Mouse (Mus musculus): ENCODE data around the gene Myh2. TPM values are rescaled to one million over a fixed set of nuclear protein-coding genes. Genes with fewer than 3 reads are reported as not detected.

Gene Myh2
- polyA plus RNA-seq, 1 experiment = 6.8 TPM

GRCm38 (mm10) chr11:67163701-67164100, 7.1 kb upstream of the Myh2 start:
- Histone ChIP-seq H3K4me3 (replicated peaks; ENCODE audit: control insufficient read depth, low read depth, low read length) (no peak overlapping the region), H3K4me1 (ENCODE audit: control insufficient read depth, insufficient read depth, low read length) (no peaks in the 10 kb centered on the region), H3K27ac (ENCODE audit: control insufficient read depth, insufficient read depth, low read depth, low read length, poor library complexity) (no peak overlapping the region)
- 72% methylated on average over 4 of the region's 4 CpGs for WGBS
- TF ChIP-seq POLR2A (IDR thresholded peaks at IDR 0.05; ENCODE audit: borderline replicate concordance, control insufficient read depth, low read depth, low read length) = no peak
- TF ChIP-seq CTCF (IDR thresholded peaks at IDR 0.05; ENCODE audit: control insufficient read depth, insufficient read depth, low read length) = no peak

- 53% methylated on average over 5 of the region's 5 CpGs for WGBS
- H3K4me1 ChIP-seq (ENCODE audit: control insufficient read depth, insufficient read depth, low read length) = no peaks in the 10 kb centered on the region
- no peak for TF ChIP-seq POLR2A (IDR thresholded peaks at IDR 0.05; ENCODE audit: borderline replicate concordance, control insufficient read depth, low read depth, low read length)
- no peak for TF ChIP-seq CTCF (IDR thresholded peaks at IDR 0.05; ENCODE audit: control insufficient read depth, insufficient read depth, low read length)
- H3K4me3 ChIP-seq (replicated peaks; ENCODE audit: control insufficient read depth, low read depth, low read length) = no peak overlapping the region
- H3K27ac ChIP-seq (ENCODE audit: control insufficient read depth, insufficient read depth, low read depth, low read length, poor library complexity) = no peak overlapping the region
These were observed 6.0 kb upstream of the Myh2 start for GRCm38 (mm10) chr11:67164851-67165250.

- no peak overlapping the region for H3K27ac ChIP-seq (ENCODE audit: control insufficient read depth, insufficient read depth, low read depth, low read length, poor library complexity)
- H3K4me3 ChIP-seq (replicated peaks; ENCODE audit: control insufficient read depth, low read depth, low read length) = no peak overlapping the region
- WGBS = 56% methylated on average over 5 of the region's 5 CpGs
- no peaks in the 10 kb centered on the region for H3K4me1 ChIP-seq (ENCODE audit: control insufficient read depth, insufficient read depth, low read length)
- no peak for TF ChIP-seq POLR2A (IDR thresholded peaks at IDR 0.05; ENCODE audit: borderline replicate concordance, control insufficient read depth, low read depth, low read length)
- TF ChIP-seq CTCF (IDR thresholded peaks at IDR 0.05; ENCODE audit: control insufficient read depth, insufficient read depth, low read length) = no peak
These were observed 1.5 kb upstream of the Myh2 start for GRCm38 (mm10) chr11:67169301-67169700.

GRCm38 (mm10) chr11:67172439-67172838, 1.6 kb downstream of the Myh2 start:
- no peaks in the 10 kb centered on the region for H3K4me1 ChIP-seq (ENCODE audit: control insufficient read depth, insufficient read depth, low read length)
- H3K4me3 ChIP-seq (replicated peaks; ENCODE audit: control insufficient read depth, low read depth, low read length) = no peak overlapping the region
- no peak overlapping the region for H3K27ac ChIP-seq (ENCODE audit: control insufficient read depth, insufficient read depth, low read depth, low read length, poor library complexity)
- WGBS = 69% methylated on average over 2 of the region's 2 CpGs
- TF ChIP-seq POLR2A (IDR thresholded peaks at IDR 0.05; ENCODE audit: borderline replicate concordance, control insufficient read depth, low read depth, low read length) (no peak), CTCF (IDR thresholded peaks at IDR 0.05; ENCODE audit: control insufficient read depth, insufficient read depth, low read length) (no peak)

GRCm38 (mm10) chr11:67176376-67176775, 5.5 kb downstream of the Myh2 start:
- Histone ChIP-seq H3K27ac (ENCODE audit: control insufficient read depth, insufficient read depth, low read depth, low read length, poor library complexity) (no peak overlapping the region), H3K4me1 (ENCODE audit: control insufficient read depth, insufficient read depth, low read length) (no peaks in the 10 kb centered on the region), H3K4me3 (replicated peaks; ENCODE audit: control insufficient read depth, low read depth, low read length) (no peak overlapping the region)
- 62% methylated on average over 5 of the region's 5 CpGs for WGBS
- no peak for TF ChIP-seq CTCF (IDR thresholded peaks at IDR 0.05; ENCODE audit: control insufficient read depth, insufficient read depth, low read length)
- TF ChIP-seq POLR2A (IDR thresholded peaks at IDR 0.05; ENCODE audit: borderline replicate concordance, control insufficient read depth, low read depth, low read length) = no peak

GRCm38 (mm10) chr11:67190316-67190715, 19.5 kb downstream of the Myh2 start:
- TF ChIP-seq POLR2A (IDR thresholded peaks at IDR 0.05; ENCODE audit: borderline replicate concordance, control insufficient read depth, low read depth, low read length) = no peak
- no peak for TF ChIP-seq CTCF (IDR thresholded peaks at IDR 0.05; ENCODE audit: control insufficient read depth, insufficient read depth, low read length)
- WGBS = 80% methylated on average over 10 of the region's 10 CpGs
- no peak overlapping the region for H3K4me3 ChIP-seq (replicated peaks; ENCODE audit: control insufficient read depth, low read depth, low read length)
- H3K4me1 ChIP-seq (ENCODE audit: control insufficient read depth, insufficient read depth, low read length) = no peaks in the 10 kb centered on the region
- no peak overlapping the region for H3K27ac ChIP-seq (ENCODE audit: control insufficient read depth, insufficient read depth, low read depth, low read length, poor library complexity)

GRCm38 (mm10) chr11:67190814-67191213, 20.0 kb downstream of the Myh2 start:
- H3K4me1 ChIP-seq (ENCODE audit: control insufficient read depth, insufficient read depth, low read length) = no peaks in the 10 kb centered on the region
- WGBS = 73% methylated on average over 2 of the region's 2 CpGs
- no peak overlapping the region for H3K4me3 ChIP-seq (replicated peaks; ENCODE audit: control insufficient read depth, low read depth, low read length)
- TF ChIP-seq POLR2A (IDR thresholded peaks at IDR 0.05; ENCODE audit: borderline replicate concordance, control insufficient read depth, low read depth, low read length) (no peak), CTCF (IDR thresholded peaks at IDR 0.05; ENCODE audit: control insufficient read depth, insufficient read depth, low read length) (no peak)
- H3K27ac ChIP-seq (ENCODE audit: control insufficient read depth, insufficient read depth, low read depth, low read length, poor library complexity) = no peak overlapping the region

- no peak for TF ChIP-seq POLR2A (IDR thresholded peaks at IDR 0.05; ENCODE audit: borderline replicate concordance, control insufficient read depth, low read depth, low read length)
- TF ChIP-seq CTCF (IDR thresholded peaks at IDR 0.05; ENCODE audit: control insufficient read depth, insufficient read depth, low read length) = no peak
- 82% methylated on average over 14 of the region's 14 CpGs for WGBS
- H3K4me1 ChIP-seq (ENCODE audit: control insufficient read depth, insufficient read depth, low read length) = no peaks in the 10 kb centered on the region
- no peak overlapping the region for H3K4me3 ChIP-seq (replicated peaks; ENCODE audit: control insufficient read depth, low read depth, low read length)
- H3K27ac ChIP-seq (ENCODE audit: control insufficient read depth, insufficient read depth, low read depth, low read length, poor library complexity) = no peak overlapping the region
These were observed 20.7 kb downstream of the Myh2 start for GRCm38 (mm10) chr11:67191496-67191895.

- Histone ChIP-seq H3K4me1 (ENCODE audit: control insufficient read depth, insufficient read depth, low read length) (no peaks in the 10 kb centered on the region), H3K27ac (ENCODE audit: control insufficient read depth, insufficient read depth, low read depth, low read length, poor library complexity) (no peak overlapping the region), H3K4me3 (replicated peaks; ENCODE audit: control insufficient read depth, low read depth, low read length) (no peak overlapping the region)
- WGBS = 37% methylated on average over 1 of the region's 1 CpGs
- no peak for TF ChIP-seq CTCF (IDR thresholded peaks at IDR 0.05; ENCODE audit: control insufficient read depth, insufficient read depth, low read length)
- no peak for TF ChIP-seq POLR2A (IDR thresholded peaks at IDR 0.05; ENCODE audit: borderline replicate concordance, control insufficient read depth, low read depth, low read length)
These were observed 28.5 kb downstream of the Myh2 start for GRCm38 (mm10) chr11:67199321-67199720.
